Comparison of ENCODE assay signal across 9 mouse cellular contexts in the genomic region with DNA sequence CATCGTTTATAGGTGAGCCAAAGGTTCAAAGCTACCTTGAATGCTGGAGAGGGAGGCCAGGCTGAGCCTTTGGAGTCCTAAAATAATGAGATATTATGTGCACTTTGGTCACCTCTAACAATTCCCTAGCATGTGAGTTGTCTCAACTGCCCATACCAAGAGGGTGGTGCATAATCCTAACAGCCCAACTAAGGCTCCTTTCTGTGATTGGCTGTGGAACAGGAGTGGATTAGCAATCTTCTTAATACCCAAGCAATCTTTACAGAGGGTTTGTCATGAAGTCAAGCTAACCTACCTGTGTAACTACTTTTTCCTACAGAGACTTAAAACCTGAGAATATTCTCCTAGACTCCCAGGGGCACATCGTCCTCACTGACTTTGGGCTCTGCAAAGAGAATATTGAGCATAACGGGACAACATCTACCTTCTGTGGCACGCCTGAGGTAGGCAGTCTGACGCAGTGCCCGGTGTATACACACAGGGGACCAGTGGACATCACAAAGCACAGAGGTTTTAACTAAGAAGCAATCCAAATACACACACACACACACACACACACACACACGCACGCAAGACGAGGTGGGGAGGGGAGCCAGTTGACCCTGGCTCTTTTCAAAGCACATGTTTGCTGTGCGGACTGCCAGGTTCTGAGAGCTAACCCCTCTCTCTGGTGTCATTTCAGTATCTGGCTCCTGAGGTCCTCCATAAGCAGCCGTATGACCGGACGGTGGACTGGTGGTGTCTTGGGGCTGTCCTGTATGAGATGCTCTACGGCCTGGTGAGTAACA.
DNase-seq lines count a peak whose midpoint lies in the region; ATAC-seq and TF ChIP-seq lines count a peak whose summit lies in the region.
"Had no signal": no experiment of that assay in that cellular context is flagged by ENCODE, and none has a peak within 500 bp of the region (broad histone marks: within the 10 kb centered on the region; RNA-seq: fewer than 3 reads in every experiment).

No protein-coding gene starts in this region.

- 85% methylated on average over 14 of the region's 14 CpGs for WGBS in heart, embryonic 16.5 days
- 90% methylated on average over 14 of the region's 14 CpGs for WGBS in midbrain, embryonic 10.5 days
- 95% methylated on average over 14 of the region's 14 CpGs for WGBS in midbrain, embryonic 11.5 days
- 90% methylated on average over 14 of the region's 14 CpGs for whole genome bisulfite sequencing in intestine, postnatal 0 days
- WGBS in stomach, embryonic 16.5 days = 87% methylated on average over 14 of the region's 14 CpGs

- H3K4me1 ChIP-seq in heart, embryonic 16.5 days (ENCODE audit: control insufficient read depth, insufficient read depth, low read length) = peaks cover 10% of the 10 kb centered on the region
- H3K4me1 ChIP-seq in midbrain, embryonic 10.5 days = peaks cover 34% of the 10 kb centered on the region
- H3K4me1 ChIP-seq in midbrain, embryonic 11.5 days (ENCODE audit: control insufficient read depth, insufficient read depth, low read length) = peaks cover 8% of the 10 kb centered on the region; the same call in 1 of the 2 replicates
- H3K4me1 ChIP-seq in intestine, postnatal 0 days (replicated peaks; ENCODE audit: control insufficient read depth, insufficient read depth, low read length) = 0 out of 2 replicates have a peak, but pooled peaks cover 3% of the 10 kb centered on the region
- H3K4me1 ChIP-seq in stomach, embryonic 16.5 days (ENCODE audit: control insufficient read depth, insufficient read depth, low read length) = peaks cover 11% of the 10 kb centered on the region

- ATAC-seq in heart, embryonic 16.5 days (replicated peaks; ENCODE audit: extremely low read depth, insufficient read depth, low FRiP score) = no peak
- no peak for ATAC-seq in midbrain, embryonic 11.5 days (ENCODE audit: low FRiP score)
- no peak for ATAC-seq in intestine, postnatal 0 days
- no peak for ATAC-seq in stomach, embryonic 16.5 days (ENCODE audit: insufficient read depth, low FRiP score)
- ATAC-seq: Patski had no signal

- no peaks in the 10 kb centered on the region; the same call in 1 of the 2 replicates for H3K27me3 ChIP-seq in heart, embryonic 16.5 days (ENCODE audit: control insufficient read depth, insufficient read depth, low read length)
- H3K27me3 ChIP-seq in midbrain, embryonic 10.5 days (ENCODE audit: low read depth, poor library complexity, severe bottlenecking) = peaks cover 12% of the 10 kb centered on the region
- peaks cover 12% of the 10 kb centered on the region for H3K27me3 ChIP-seq in midbrain, embryonic 11.5 days (ENCODE audit: control insufficient read depth, insufficient read depth, low read length)
- H3K27me3 ChIP-seq in intestine, postnatal 0 days (replicated peaks; ENCODE audit: control insufficient read depth, insufficient read depth, low read length) = no peaks in the 10 kb centered on the region
- no peaks in the 10 kb centered on the region for H3K27me3 ChIP-seq in stomach, embryonic 16.5 days (ENCODE audit: control insufficient read depth, insufficient read depth, low read length)
- H3K27me3 ChIP-seq: Patski had no signal

- DNase-seq in heart, postnatal 4 days = no peak
- DNase-seq in midbrain, embryonic 10.5 days (ENCODE audit: low spot score) = no peak
- no peak for DNase-seq in midbrain, embryonic 11.5 days (ENCODE audit: low spot score, missing footprints)
- DNase-seq in spleen, adult 12 weeks (ENCODE audit: low spot score) = no peak
- DNase-seq in spleen, postnatal 14 days (ENCODE audit: low spot score in 2 of 2) = no peak

- H3K36me3 ChIP-seq in heart, embryonic 16.5 days (ENCODE audit: control insufficient read depth, insufficient read depth) = peaks cover 17% of the 10 kb centered on the region
- peaks cover 19% of the 10 kb centered on the region for H3K36me3 ChIP-seq in midbrain, embryonic 10.5 days
- H3K36me3 ChIP-seq in midbrain, embryonic 11.5 days (ENCODE audit: control insufficient read depth, insufficient read depth, low read length) = no peaks in the 10 kb centered on the region
- peaks cover 37% of the 10 kb centered on the region for H3K36me3 ChIP-seq in intestine, postnatal 0 days (ENCODE audit: control insufficient read depth, insufficient read depth)
- 0 out of 2 replicates have a peak, but pooled peaks cover 4% of the 10 kb centered on the region for H3K36me3 ChIP-seq in stomach, embryonic 16.5 days (ENCODE audit: control insufficient read depth, insufficient read depth, low read length)

- H3K27ac ChIP-seq in heart, embryonic 16.5 days (ENCODE audit: low read length) = no peak overlapping the region
- H3K27ac ChIP-seq in midbrain, embryonic 10.5 days (replicated peaks) = no peak overlapping the region
- H3K27ac ChIP-seq in midbrain, embryonic 11.5 days (ENCODE audit: low read depth, low read length) = no peak overlapping the region
- H3K27ac ChIP-seq in intestine, postnatal 0 days (ENCODE audit: low read depth, low read length) = peak overlapping the region; percentile 50
- no peak overlapping the region for H3K27ac ChIP-seq in stomach, embryonic 16.5 days (ENCODE audit: low read length)

- TF ChIP-seq CTCF in intestine, postnatal 0 days (IDR thresholded peaks at IDR 0.05; ENCODE audit: low read depth) = no peak

- peak overlapping the region; percentile 67 for H3K4me2 ChIP-seq in heart, embryonic 16.5 days (ENCODE audit: low read depth, low read length)
- no peak overlapping the region for H3K4me2 ChIP-seq in midbrain, embryonic 11.5 days
- peak overlapping the region; percentile 70 for H3K4me2 ChIP-seq in intestine, postnatal 0 days (replicated peaks; ENCODE audit: low read depth)
- H3K4me2 ChIP-seq in stomach, embryonic 16.5 days (ENCODE audit: low read depth, low read length) = peak overlapping the region; percentile 88

- peak overlapping the region; percentile 89 for H3K4me3 ChIP-seq in heart, embryonic 16.5 days (ENCODE audit: low read length)
- 0 out of 2 replicates have a peak overlapping the region, but pooled peaks have one; percentile 11 for H3K4me3 ChIP-seq in midbrain, embryonic 10.5 days
- no peak overlapping the region for H3K4me3 ChIP-seq in midbrain, embryonic 11.5 days (ENCODE audit: low read depth, low read length)
- peak overlapping the region; percentile 61 for H3K4me3 ChIP-seq in intestine, postnatal 0 days (ENCODE audit: low read depth, low read length)
- peak overlapping the region; percentile 82 for H3K4me3 ChIP-seq in stomach, embryonic 16.5 days (replicated peaks; ENCODE audit: low read length)

- H3K9ac ChIP-seq in heart, embryonic 16.5 days (ENCODE audit: low read length) = peak overlapping the region; percentile 55
- H3K9ac ChIP-seq in midbrain, embryonic 11.5 days (ENCODE audit: low read length) = no peak overlapping the region
- peak overlapping the region; percentile 80; the same call in 1 of the 2 replicates for H3K9ac ChIP-seq in intestine, postnatal 0 days (ENCODE audit: low read depth, low read length)
- no peak overlapping the region; the same call in 1 of the 2 replicates for H3K9ac ChIP-seq in stomach, embryonic 16.5 days (ENCODE audit: low read length)

- H3K9me3 ChIP-seq in heart, embryonic 16.5 days (replicated peaks; ENCODE audit: control insufficient read depth, low read length) = no peaks in the 10 kb centered on the region
- no peaks in the 10 kb centered on the region for H3K9me3 ChIP-seq in midbrain, embryonic 10.5 days (replicated peaks)
- no peaks in the 10 kb centered on the region for H3K9me3 ChIP-seq in midbrain, embryonic 11.5 days (ENCODE audit: control insufficient read depth, low read length)
- H3K9me3 ChIP-seq in intestine, postnatal 0 days (ENCODE audit: control insufficient read depth) = no peaks in the 10 kb centered on the region
- H3K9me3 ChIP-seq in stomach, embryonic 16.5 days (replicated peaks; ENCODE audit: control insufficient read depth, low read length) = no peaks in the 10 kb centered on the region

Comparison
In these comparisons a context has a peak if more than half of its experiments do, and no peak if none do; other contexts are left out.
1. H3K9ac ChIP-seq: peak in heart, embryonic 16.5 days (single experiment) and intestine, postnatal 0 days (single experiment); none in midbrain, embryonic 11.5 days (single experiment) and stomach, embryonic 16.5 days (single experiment).